Mouse (Mus musculus) MEL (cell line): ENCODE results near the gene Col12a1. TPM values are rescaled to one million over a fixed set of nuclear protein-coding genes. Genes with fewer than 3 reads are reported as not detected.

Experiments used
- DNase-seq: peaks from one replicate; pipeline ENCODE4 v3.0.0; 2011; ENCODE audit warnings: low read depth, low spot score
- H3K27ac ChIP-seq: 2 replicates; pipeline ENCODE4 v1.5.1; 2012; ENCODE audit warnings: low read depth, mild to moderate bottlenecking, control low read depth, low read length, moderate library complexity; ENCODE audit not compliant: control insufficient read depth
- H3K27me3 ChIP-seq, 2 experiments: fragments of 150-350 bp in 1 of 2; sonication (generic) in 1 of 2; 2 replicates each; pipeline ENCODE4 v1.6.1; 2012; ENCODE audit warnings: low read length in 2 of 2, mild to moderate bottlenecking in 2 of 2, improper control_type of control experiment in 1 of 2, moderate library complexity in 1 of 2; ENCODE audit not compliant: insufficient read depth in 2 of 2, control insufficient read depth in 1 of 2
- H3K36me3 ChIP-seq, 2 experiments: 2 replicates each; pipeline ENCODE4 v1.6.1; 2012 to 2014; ENCODE audit warnings: low read length in 2 of 2, improper control_type of control experiment in 1 of 2, inconsistent platforms in 1 of 2, mild to moderate bottlenecking in 1 of 2; ENCODE audit not compliant: insufficient read depth in 2 of 2, control insufficient read depth in 1 of 2
- H3K4me1 ChIP-seq, 2 experiments: fragments of 150-350 bp in 1 of 2; sonication (generic) in 1 of 2; 2 replicates each; pipeline ENCODE4 v1.6.1; 2012; ENCODE audit warnings: low read length in 2 of 2, improper control_type of control experiment in 1 of 2, mild to moderate bottlenecking in 1 of 2; ENCODE audit not compliant: insufficient read depth in 2 of 2, control insufficient read depth in 1 of 2
- H3K4me3 ChIP-seq, 2 experiments: fragments of 150-350 bp in 1 of 2; sonication (generic) in 1 of 2; 2 replicates each; pipeline ENCODE4 v1.5.1; 2012; ENCODE audit warnings: low read depth in 2 of 2, low read length in 2 of 2, mild to moderate bottlenecking in 2 of 2, moderate library complexity in 2 of 2, control low read depth in 1 of 2, improper control_type of control experiment in 1 of 2; ENCODE audit not compliant: control insufficient read depth in 1 of 2, insufficient read depth in 1 of 2
- H3K79me2 ChIP-seq: 2 replicates; pipeline ENCODE4 v1.6.1; 2012; ENCODE audit warnings: mild to moderate bottlenecking, low read length, moderate library complexity; ENCODE audit not compliant: control insufficient read depth, poor library complexity, insufficient read depth
- H3K9ac ChIP-seq: 2 replicates; pipeline ENCODE4 v1.6.1; 2012; ENCODE audit warnings: low read depth, mild to moderate bottlenecking, control low read depth, low read length, moderate library complexity; ENCODE audit not compliant: control insufficient read depth, poor library complexity, severe bottlenecking
- H3K9me3 ChIP-seq: fragments of 150-350 bp; sonication (generic); replicated peaks from 2 replicates; pipeline ENCODE4 v1.6.1; 2012; ENCODE audit warnings: mild to moderate bottlenecking, low read length, improper control_type of control experiment, moderate library complexity; ENCODE audit not compliant: insufficient read depth
- BHLHE40 ChIP-seq: IDR thresholded peaks from 2 replicates; pipeline ENCODE4 v1.6.1; 2012; ENCODE audit warnings: low read depth, mild to moderate bottlenecking, inconsistent platforms, low read length, improper control_type of control experiment, borderline replicate concordance
- CHD1 ChIP-seq: IDR thresholded peaks from 2 replicates; pipeline ENCODE4 v1.6.1; 2012; ENCODE audit warnings: low read depth, mild to moderate bottlenecking, inconsistent platforms, low read length, improper control_type of control experiment
- CHD2 ChIP-seq: IDR thresholded peaks from 2 replicates; pipeline ENCODE4 v1.6.1; 2011; ENCODE audit warnings: low read length, improper control_type of control experiment
- EP300 ChIP-seq, 2 experiments: IDR thresholded peaks; 2 replicates each; pipeline ENCODE4 v1.6.1; 2011; ENCODE audit warnings: improper control_type of control experiment in 2 of 2, low read length in 2 of 2, low read depth in 1 of 2, mild to moderate bottlenecking in 1 of 2
- ETS1 ChIP-seq: IDR thresholded peaks from 2 replicates; pipeline ENCODE4 v1.6.1; 2012; ENCODE audit warnings: low read depth, mild to moderate bottlenecking, inconsistent platforms, low read length, improper control_type of control experiment, moderate library complexity
- GABPA ChIP-seq: IDR thresholded peaks from 2 replicates; pipeline ENCODE4 v1.6.1; 2012; ENCODE audit warnings: low read depth, mild to moderate bottlenecking, inconsistent platforms, low read length, improper control_type of control experiment, moderate library complexity
- GATA1 ChIP-seq: IDR thresholded peaks from 2 replicates; pipeline ENCODE4 v1.6.1; 2011; ENCODE audit warnings: low read depth, low read length, improper control_type of control experiment
- JUND ChIP-seq: IDR thresholded peaks from 2 replicates; pipeline ENCODE4 v1.6.1; 2011; ENCODE audit warnings: low read depth, mild to moderate bottlenecking, improper control_type of control experiment, low read length
- MAFK ChIP-seq: IDR thresholded peaks from 2 replicates; pipeline ENCODE4 v1.6.1; 2011; ENCODE audit warnings: low read depth, mild to moderate bottlenecking, low read length, improper control_type of control experiment, borderline replicate concordance
- MEF2A ChIP-seq: IDR thresholded peaks from 2 replicates; pipeline ENCODE4 v1.6.1; 2014; ENCODE audit warnings: low read depth, mild to moderate bottlenecking, inconsistent platforms, low read length, improper control_type of control experiment; ENCODE audit not compliant: poor library complexity, insufficient replicate concordance, severe bottlenecking; ENCODE audit errors: extremely low read depth
- MYB ChIP-seq: IDR thresholded peaks from 2 replicates; pipeline ENCODE4 v1.6.1; 2011; ENCODE audit warnings: mild to moderate bottlenecking, low read depth, low read length, improper control_type of control experiment
- NRF1 ChIP-seq: IDR thresholded peaks from 2 replicates; pipeline ENCODE4 v1.6.1; 2014; ENCODE audit warnings: low read depth, mild to moderate bottlenecking, inconsistent platforms, low read length, improper control_type of control experiment, moderate library complexity; ENCODE audit not compliant: poor library complexity, insufficient read depth, severe bottlenecking
- POLR2AphosphoS2 ChIP-seq: IDR thresholded peaks from 2 replicates; pipeline ENCODE4 v1.6.1; 2011; ENCODE audit warnings: low read length, improper control_type of control experiment
- POLR2AphosphoS5 ChIP-seq: IDR thresholded peaks from 2 replicates; pipeline ENCODE4 v1.6.1; 2012; ENCODE audit warnings: low read depth, borderline replicate concordance, mild to moderate bottlenecking, inconsistent platforms, low read length, moderate library complexity, mixed read lengths
- RAD21 ChIP-seq: IDR thresholded peaks from 2 replicates; pipeline ENCODE4 v1.6.1; 2011; ENCODE audit warnings: mild to moderate bottlenecking, low read depth, low read length, improper control_type of control experiment
- TAL1 ChIP-seq: IDR thresholded peaks from 2 replicates; pipeline ENCODE4 v1.6.1; 2012; ENCODE audit warnings: mild to moderate bottlenecking, inconsistent platforms, low read length, moderate library complexity, mixed read lengths
- TBP ChIP-seq: IDR thresholded peaks from 2 replicates; pipeline ENCODE4 v1.8.0; 2011; ENCODE audit warnings: low read depth, low read length, improper control_type of control experiment
- TCF12 ChIP-seq: IDR thresholded peaks from 2 replicates; pipeline ENCODE4 v1.6.1; 2014; ENCODE audit warnings: low read depth, mild to moderate bottlenecking, inconsistent platforms, low read length, improper control_type of control experiment, moderate library complexity
- USF2 ChIP-seq, 2 experiments: IDR thresholded peaks; 2 replicates each; pipeline ENCODE4 v1.6.1; 2011 to 2012; ENCODE audit warnings: improper control_type of control experiment in 2 of 2, low read length in 2 of 2, borderline replicate concordance in 1 of 2, inconsistent platforms in 1 of 2, low read depth in 1 of 2, mild to moderate bottlenecking in 1 of 2; ENCODE audit not compliant: insufficient read depth in 1 of 2
- ZC3H11A ChIP-seq: IDR thresholded peaks from 2 replicates; pipeline ENCODE4 v1.6.1; 2012; ENCODE audit warnings: low read depth, mild to moderate bottlenecking, inconsistent platforms, low read length, improper control_type of control experiment
- ZMIZ1 ChIP-seq: IDR thresholded peaks from 2 replicates; pipeline ENCODE4 v1.6.1; 2012; ENCODE audit warnings: low read depth, mild to moderate bottlenecking, inconsistent platforms, low read length, improper control_type of control experiment, moderate library complexity
- ZNF384 ChIP-seq: IDR thresholded peaks from 2 replicates; pipeline ENCODE4 v1.6.1; 2012; ENCODE audit warnings: low read depth, mild to moderate bottlenecking, inconsistent platforms, low read length, improper control_type of control experiment
- polyA plus RNA-seq, 2 experiments: library from polyadenylated mRNA; stranded (reverse) in 1 of 2; unstranded in 1 of 2; fragments of >175 nt in 1 of 2; fragments of >200 nt in 1 of 2; gene quantifications; 2 replicates each; pipeline versions ENCODE4 v1.2.1 to v1.2.4; 2012; ENCODE audit warnings: low replicate concordance in 2 of 2, low read depth in 1 of 2; ENCODE audit not compliant: insufficient read length in 2 of 2, insufficient read depth in 1 of 2, missing spikeins in 1 of 2
- total RNA-seq: library from RNA; depleted of rRNA; stranded (reverse); fragments of 300-350 nt; gene quantifications from 2 replicates; pipeline ENCODE4 v1.2.3, GENCODE M21; 2012

Col12a1 gene
- total and polyA plus RNA-seq, 3 experiments, result 0.13 TPM; not detected in 2

DNA sequence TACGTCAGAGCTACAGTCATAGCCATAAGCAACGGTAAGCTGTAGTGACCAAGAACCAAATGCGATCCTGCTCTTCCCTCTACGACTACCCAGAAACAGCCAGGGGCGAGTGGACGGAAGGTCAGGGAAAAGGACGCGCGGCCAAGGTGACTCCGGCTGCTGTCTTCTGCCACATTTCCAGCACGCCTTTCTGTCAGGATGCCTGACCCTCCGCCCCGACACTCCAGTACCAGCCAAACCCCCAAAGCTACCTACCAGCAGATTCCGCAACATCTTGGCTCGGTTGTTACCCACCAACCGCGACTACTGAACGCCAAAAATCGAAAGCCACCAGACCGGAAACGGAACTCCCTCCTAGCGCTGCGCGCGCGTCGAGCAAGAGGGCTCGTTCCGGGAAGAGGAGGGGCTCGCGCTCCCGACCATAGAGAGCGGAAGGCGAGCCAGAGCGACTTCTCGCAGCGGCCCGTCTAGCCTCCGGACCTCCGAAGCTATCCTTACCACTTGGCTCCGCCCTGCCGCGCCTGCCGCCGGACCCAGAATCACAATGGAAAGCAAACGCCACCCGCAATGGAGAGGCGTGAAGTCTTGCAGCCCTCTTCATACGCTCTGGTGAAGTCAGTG lies 40.9 kb upstream of the Col12a1 start, which contains the start of gene Cox7a2 (continued):
- TF ChIP-seq NRF1 (peak; percentile 77), EP300 (IDR thresholded peaks at IDR 0.05; ENCODE audit: low read depth in 1 of 2, low read length in 2 of 2) (no peak), CHD2 (no peak)
- TF ChIP-seq, all 39 proteins: peak for 20

DNA sequence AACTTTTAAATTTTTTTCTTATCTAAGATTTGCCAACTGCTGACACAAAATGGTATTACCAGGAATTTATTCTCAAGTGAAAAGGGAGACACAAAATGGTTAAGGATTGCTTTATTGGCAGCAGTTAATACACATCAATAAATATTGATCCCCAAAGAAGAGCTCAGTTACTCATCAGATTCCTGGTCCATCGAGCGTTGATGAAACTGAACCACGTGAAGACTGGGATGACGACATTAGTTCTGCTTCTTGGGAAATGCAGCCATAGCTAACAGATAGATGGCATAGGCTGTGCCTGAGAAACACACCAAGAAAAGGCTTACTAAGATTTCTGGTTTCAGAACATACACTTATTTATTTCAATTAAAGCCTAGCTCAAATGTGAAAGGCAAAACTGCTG lies 36.7 kb upstream of the Col12a1 start:
- Histone ChIP-seq H3K27ac (no peak overlapping the region), H3K79me2 (peaks cover 12% of the 10 kb centered on the region), H3K27me3 (no peaks in the 10 kb centered on the region)
- no peak for DNase-seq
- TF ChIP-seq MAFK (no peak), BHLHE40 (no peak), RAD21 (no peak), TBP (no peak), ZC3H11A (no peak), ZNF384 (no peak), JUND (no peak)
- TF ChIP-seq, all 39 proteins: peak for 0
- Histone ChIP-seq H3K9me3 (no peaks in the 10 kb centered on the region), H3K4me1 (peaks cover 3% of the 10 kb centered on the region in 2 experiments; a peak in 2 of 4 replicates), H3K36me3 (peaks cover 9 to 10% of the 10 kb centered on the region in 2 experiments), H3K4me3 (no peak overlapping the region), H3K9ac (no peak overlapping the region)

DNA sequence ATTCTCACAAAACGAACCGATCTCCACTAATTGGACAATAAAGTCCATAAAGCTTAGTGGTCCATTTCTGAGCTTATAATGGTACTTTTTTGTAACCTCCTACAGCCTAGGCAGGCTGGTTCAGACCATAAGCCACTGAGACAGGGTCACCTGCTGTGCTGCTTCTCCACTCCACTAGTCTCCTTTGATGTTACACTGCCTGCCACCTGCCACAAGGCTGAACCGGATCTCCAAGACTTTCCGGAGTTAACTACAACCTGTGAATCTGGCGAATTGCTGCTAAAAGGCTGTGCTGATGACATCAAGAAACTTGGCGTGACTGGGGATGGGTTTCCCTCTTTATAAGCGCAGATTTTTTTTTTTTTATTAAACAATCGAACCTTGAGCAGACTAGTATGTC lies 33.2 kb upstream of the Col12a1 start:
- H3K4me1 ChIP-seq, result no peaks in the 10 kb centered on the region
- no peak overlapping the region for H3K4me3 ChIP-seq
- peaks cover 0 to 7% of the 10 kb centered on the region in 2 experiments; a peak in 3 of 4 replicates for H3K36me3 ChIP-seq
- DNase-seq, result no peak
- no peak overlapping the region for H3K9ac ChIP-seq
- H3K79me2 ChIP-seq, result peaks cover 2% of the 10 kb centered on the region; the same call in 1 of the 2 replicates
- H3K27me3 ChIP-seq, result no peaks in the 10 kb centered on the region
- no peak overlapping the region for H3K27ac ChIP-seq
- H3K9me3 ChIP-seq, result no peaks in the 10 kb centered on the region
- no peak for TF ChIP-seq MYB
- no peak for TF ChIP-seq CHD1
- TF ChIP-seq, all 39 proteins: peak for 0

DNA sequence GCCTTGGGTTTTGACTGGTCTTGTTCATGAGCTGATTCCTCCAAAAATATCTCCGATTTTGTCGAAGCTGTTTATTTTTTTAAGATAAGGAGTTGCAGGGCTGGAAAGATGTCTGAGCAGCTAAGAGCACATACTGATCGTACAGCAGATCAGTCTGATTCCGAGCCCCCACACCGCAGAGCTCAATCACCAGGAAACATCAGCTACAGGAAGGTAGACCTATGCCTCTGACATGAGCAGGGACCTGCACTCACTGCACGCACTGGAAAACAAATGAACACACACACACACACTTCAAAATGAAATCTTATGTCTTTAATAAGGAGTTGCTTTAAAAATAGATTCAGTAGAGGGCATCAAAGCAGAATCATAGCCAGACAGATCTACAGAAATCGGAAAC lies 32.1 kb upstream of the Col12a1 start:
- no peak overlapping the region for H3K4me3 ChIP-seq
- no peak for DNase-seq
- H3K9me3 ChIP-seq, result no peaks in the 10 kb centered on the region
- no peaks in the 10 kb centered on the region for H3K27me3 ChIP-seq
- H3K36me3 ChIP-seq, result peaks cover 0 to 2% of the 10 kb centered on the region in 2 experiments; a peak in 2 of 4 replicates
- no peaks in the 10 kb centered on the region for H3K4me1 ChIP-seq
- H3K27ac ChIP-seq, result no peak overlapping the region
- H3K9ac ChIP-seq, result no peak overlapping the region
- H3K79me2 ChIP-seq, result no peaks in the 10 kb centered on the region
- TF ChIP-seq ZMIZ1, result no peak
- TF ChIP-seq MAFK, result no peak
- TF ChIP-seq GATA1, result no peak
- no peak for TF ChIP-seq POLR2AphosphoS2
- no peak for TF ChIP-seq GABPA
- TF ChIP-seq CHD2, result no peak
- TF ChIP-seq NRF1, result no peak
- no peak for TF ChIP-seq TAL1
- no peak for TF ChIP-seq BHLHE40
- no peak for TF ChIP-seq MEF2A
- no peak for TF ChIP-seq TCF12
- no peak for TF ChIP-seq ETS1
- TF ChIP-seq USF2 (IDR thresholded peaks at IDR 0.05; ENCODE audit: borderline replicate concordance in 1 of 2, insufficient read depth in 1 of 2, low read depth in 1 of 2, low read length in 2 of 2), result no peak
- TF ChIP-seq POLR2AphosphoS5, result no peak
- TF ChIP-seq CHD1, result no peak
